Mouse (Mus musculus): Measurements from ENCODE around the gene Usp32. TPM values are rescaled to one million over a fixed set of nuclear protein-coding genes. Genes with fewer than 3 reads are reported as not detected.

Usp32 gene
- polyA plus RNA-seq, 1 experiment from 2014 or later = 4.8 TPM

DNA sequence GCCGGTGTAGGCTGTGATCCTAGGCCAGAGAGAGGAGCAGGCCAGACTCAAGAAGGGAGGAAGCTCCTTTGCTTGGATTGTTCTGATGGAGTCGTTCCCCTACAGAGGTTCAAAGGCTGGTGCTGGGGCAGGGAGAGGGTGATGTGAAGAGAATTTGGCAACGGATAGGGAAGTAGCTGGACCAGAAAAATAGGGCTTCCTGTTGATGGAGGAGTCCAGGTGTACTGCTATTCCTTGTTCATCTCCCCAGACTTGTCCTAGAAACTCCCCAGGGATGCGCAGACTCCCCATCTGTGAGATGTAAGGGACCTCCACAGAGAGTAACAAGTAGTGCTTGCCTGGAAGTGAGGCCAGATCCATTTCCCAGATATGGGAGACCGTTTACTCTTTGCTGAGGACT lies 183.6 kb downstream of the Usp32 start:
- Histone ChIP-seq H3K36me3 (replicated peaks) (no peaks in the 10 kb centered on the region), H3K27ac (no peak overlapping the region), H3K27me3 (ENCODE audit: poor library complexity, severe bottlenecking) (peaks cover 55% of the 10 kb centered on the region), H3K9me3 (no peaks in the 10 kb centered on the region), H3K4me1 (peaks cover 42% of the 10 kb centered on the region), H3K4me3 (no peak overlapping the region)
- 34% methylated on average over 5 of the region's 5 CpGs for WGBS
- no peak for DNase-seq (ENCODE audit: extremely low spot score, low spot score)

DNA sequence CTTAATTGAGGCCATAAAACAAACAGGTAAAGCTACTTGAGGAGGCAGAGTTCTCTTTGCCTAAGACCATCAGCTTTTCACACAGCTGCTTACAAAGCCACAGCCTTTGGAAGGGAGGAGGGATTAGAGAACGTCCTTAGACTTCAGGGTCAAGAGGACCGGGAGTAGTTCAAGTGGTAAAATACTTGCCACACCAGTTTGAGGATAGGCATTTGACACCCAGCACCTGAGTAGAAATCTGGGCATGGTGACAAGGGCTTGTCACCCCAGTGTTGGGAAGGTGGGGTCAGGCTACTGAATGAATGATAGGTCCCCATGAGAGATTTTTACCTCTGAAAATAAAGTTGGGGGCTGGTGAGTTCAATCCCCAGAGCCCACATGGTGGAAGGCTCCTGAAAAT lies 187.3 kb downstream of the Usp32 start:
- H3K4me1 ChIP-seq = peaks cover 26% of the 10 kb centered on the region
- no peak overlapping the region for H3K4me3 ChIP-seq
- H3K27me3 ChIP-seq (ENCODE audit: poor library complexity, severe bottlenecking) = peaks cover 23% of the 10 kb centered on the region
- 43% methylated on average over 2 of the region's 2 CpGs for WGBS
- DNase-seq (ENCODE audit: extremely low spot score, low spot score) = no peak
- H3K36me3 ChIP-seq (replicated peaks) = no peaks in the 10 kb centered on the region
- no peaks in the 10 kb centered on the region for H3K9me3 ChIP-seq
- H3K27ac ChIP-seq = no peak overlapping the region

DNA sequence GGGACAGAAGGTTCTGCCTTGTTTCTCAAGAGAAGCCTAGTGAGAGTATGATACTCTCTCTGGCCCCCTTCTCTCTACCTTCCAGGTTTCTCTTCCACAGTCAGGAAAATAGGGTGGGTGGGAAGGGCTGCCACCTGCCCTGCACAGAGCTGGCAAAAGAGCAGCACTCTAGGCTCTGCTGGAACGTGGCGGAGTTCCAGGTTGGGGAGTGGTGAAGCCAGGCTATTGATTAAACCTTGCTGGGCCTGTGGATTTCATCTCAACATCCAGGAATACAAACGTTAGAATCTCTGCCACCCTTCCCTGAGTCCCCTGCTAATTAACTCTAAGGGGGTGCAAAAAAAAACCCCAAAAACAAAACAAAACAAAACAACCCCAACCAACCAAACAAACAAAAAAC lies 191.4 kb downstream of the Usp32 start:
- peaks cover 42% of the 10 kb centered on the region for H3K4me1 ChIP-seq
- 0 out of 2 replicates have a peak overlapping the region, but pooled peaks have one; percentile 33 for H3K27ac ChIP-seq
- peaks cover 11% of the 10 kb centered on the region; the same call in 1 of the 2 replicates for H3K27me3 ChIP-seq (ENCODE audit: poor library complexity, severe bottlenecking)
- no peak for DNase-seq (ENCODE audit: extremely low spot score, low spot score)
- H3K36me3 ChIP-seq (replicated peaks) = no peaks in the 10 kb centered on the region
- WGBS = 47% methylated on average over 3 of the region's 3 CpGs
- H3K4me3 ChIP-seq = no peak overlapping the region
- H3K9me3 ChIP-seq = no peaks in the 10 kb centered on the region

DNA sequence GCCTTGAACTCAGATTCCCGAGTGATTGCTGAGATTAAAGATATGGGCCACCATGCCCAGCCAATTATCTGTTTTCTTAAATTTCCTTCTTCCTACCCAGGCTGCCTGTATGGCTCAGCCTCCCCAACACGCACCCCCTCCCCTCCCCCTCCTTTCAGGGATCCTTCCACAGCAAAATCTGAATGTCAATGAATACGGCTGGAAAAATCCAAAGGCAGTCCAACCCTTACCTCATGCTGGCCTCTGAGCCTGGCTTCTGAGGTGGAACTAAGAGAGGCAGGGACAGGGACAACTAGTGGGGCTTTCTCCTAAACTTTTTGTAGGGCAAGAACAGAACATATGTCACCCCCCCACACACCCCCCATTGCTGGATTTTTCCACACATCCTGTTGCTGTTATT lies 191.8 kb downstream of the Usp32 start:
- H3K4me3 ChIP-seq = no peak overlapping the region
- H3K9me3 ChIP-seq = no peaks in the 10 kb centered on the region
- no peaks in the 10 kb centered on the region for H3K36me3 ChIP-seq (replicated peaks)
- WGBS = 44% methylated on average over 3 of the region's 3 CpGs
- H3K27me3 ChIP-seq (ENCODE audit: poor library complexity, severe bottlenecking) = peaks cover 11% of the 10 kb centered on the region; the same call in 1 of the 2 replicates
- H3K27ac ChIP-seq = no peak overlapping the region
- no peak for DNase-seq (ENCODE audit: extremely low spot score, low spot score)
- peaks cover 46% of the 10 kb centered on the region for H3K4me1 ChIP-seq

DNA sequence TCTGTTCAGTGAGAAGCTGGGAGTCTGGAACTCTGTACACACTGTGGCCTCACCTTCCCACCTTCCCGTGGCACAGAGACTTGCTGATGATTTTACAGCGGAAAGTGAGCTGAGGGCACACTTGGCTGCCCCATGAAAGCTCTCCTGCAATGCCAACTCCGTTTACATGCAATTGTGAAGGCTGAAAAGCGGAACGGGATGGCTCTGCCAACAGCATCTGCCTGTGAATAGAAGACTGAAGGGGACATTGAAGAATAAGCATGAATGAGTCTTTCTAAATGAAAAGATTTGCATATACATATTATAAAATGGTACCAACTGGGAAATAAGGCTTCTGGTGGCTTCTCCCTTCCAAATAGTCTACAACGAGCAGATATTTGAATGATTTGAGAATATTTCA lies 192.8 kb downstream of the Usp32 start:
- Histone ChIP-seq H3K36me3 (replicated peaks) (no peaks in the 10 kb centered on the region), H3K27me3 (ENCODE audit: poor library complexity, severe bottlenecking) (peaks cover 11% of the 10 kb centered on the region; the same call in 1 of the 2 replicates), H3K4me3 (no peak overlapping the region), H3K27ac (no peak overlapping the region), H3K4me1 (peaks cover 47% of the 10 kb centered on the region), H3K9me3 (no peaks in the 10 kb centered on the region)
- DNase-seq (ENCODE audit: extremely low spot score, low spot score) = no peak
- 88% methylated on average over 6 of the region's 6 CpGs for WGBS

DNA sequence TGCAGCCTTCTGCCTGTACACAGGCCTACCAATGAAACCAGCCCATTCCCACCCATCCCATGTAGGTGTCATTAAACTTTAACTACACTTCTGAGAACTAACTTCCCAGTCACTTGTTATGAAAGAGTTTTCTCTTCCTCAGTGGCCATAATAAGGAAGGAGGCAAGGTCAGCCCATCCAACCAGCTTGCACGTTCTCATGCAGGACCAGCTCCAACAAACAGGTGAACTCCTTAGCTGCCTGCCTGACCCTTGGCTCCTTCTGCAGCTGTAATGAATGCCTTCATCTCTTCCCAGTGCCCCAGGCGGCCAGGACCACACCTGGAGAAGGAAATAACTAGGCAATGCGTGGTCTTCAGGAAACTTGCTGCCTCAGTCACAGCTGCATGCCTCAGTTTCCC lies 194.1 kb downstream of the Usp32 start:
- Histone ChIP-seq H3K27me3 (ENCODE audit: poor library complexity, severe bottlenecking) (peaks cover 11% of the 10 kb centered on the region; the same call in 1 of the 2 replicates), H3K27ac (no peak overlapping the region), H3K4me1 (peaks cover 47% of the 10 kb centered on the region), H3K4me3 (no peak overlapping the region), H3K36me3 (replicated peaks) (no peaks in the 10 kb centered on the region), H3K9me3 (no peaks in the 10 kb centered on the region)
- 70% methylated on average over 3 of the region's 3 CpGs for WGBS
- DNase-seq (ENCODE audit: extremely low spot score, low spot score) = no peak

DNA sequence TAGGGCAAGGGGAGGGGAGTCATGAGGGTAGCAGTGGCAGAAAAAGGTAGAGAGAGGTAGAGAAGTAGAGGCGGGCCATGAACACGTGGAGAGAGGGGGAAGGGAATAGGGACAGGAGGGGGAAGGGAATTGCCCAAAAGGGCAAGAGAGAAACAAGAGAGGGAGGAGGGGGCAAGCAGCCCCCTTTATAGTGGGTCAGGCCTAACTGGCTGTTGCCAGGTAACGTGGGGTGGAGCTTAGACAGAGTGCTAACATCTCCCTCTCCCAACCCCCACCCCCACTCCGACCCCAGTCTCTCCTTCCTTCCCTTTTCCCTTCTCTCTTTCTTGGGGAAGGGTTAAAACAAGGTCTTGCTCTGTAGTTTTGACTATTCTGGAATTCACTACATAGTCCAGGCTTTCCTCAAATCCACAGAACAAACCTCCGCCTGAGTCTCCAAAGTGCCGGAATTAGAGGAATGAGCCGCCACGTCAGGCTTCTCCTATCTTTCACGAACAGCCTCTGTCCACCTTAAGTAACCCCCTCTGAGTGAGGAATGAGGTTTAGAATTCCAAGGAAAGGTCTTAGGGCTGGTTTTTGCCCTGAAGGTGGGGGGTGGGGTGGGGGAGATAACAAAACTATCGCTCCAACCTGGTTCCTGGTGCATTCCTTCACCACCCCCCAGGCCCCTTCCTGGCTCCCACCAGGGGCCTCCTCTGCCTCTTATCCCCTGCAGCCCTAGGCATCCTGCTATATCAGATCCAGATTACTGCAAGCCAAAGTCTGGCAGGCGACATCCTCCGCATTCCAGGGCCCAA lies 195.1 kb downstream of the Usp32 start:
- Histone ChIP-seq H3K27me3 (ENCODE audit: poor library complexity, severe bottlenecking) (peaks cover 11% of the 10 kb centered on the region; the same call in 1 of the 2 replicates), H3K4me1 (peaks cover 47% of the 10 kb centered on the region), H3K36me3 (replicated peaks) (no peaks in the 10 kb centered on the region), H3K4me3 (peak overlapping the region; percentile 41), H3K9me3 (no peaks in the 10 kb centered on the region), H3K27ac (peak overlapping the region; percentile 80)
- 2% methylated on average over 12 of the region's 12 CpGs for WGBS
- peak; percentile 57 for DNase-seq (ENCODE audit: extremely low spot score, low spot score)

DNA sequence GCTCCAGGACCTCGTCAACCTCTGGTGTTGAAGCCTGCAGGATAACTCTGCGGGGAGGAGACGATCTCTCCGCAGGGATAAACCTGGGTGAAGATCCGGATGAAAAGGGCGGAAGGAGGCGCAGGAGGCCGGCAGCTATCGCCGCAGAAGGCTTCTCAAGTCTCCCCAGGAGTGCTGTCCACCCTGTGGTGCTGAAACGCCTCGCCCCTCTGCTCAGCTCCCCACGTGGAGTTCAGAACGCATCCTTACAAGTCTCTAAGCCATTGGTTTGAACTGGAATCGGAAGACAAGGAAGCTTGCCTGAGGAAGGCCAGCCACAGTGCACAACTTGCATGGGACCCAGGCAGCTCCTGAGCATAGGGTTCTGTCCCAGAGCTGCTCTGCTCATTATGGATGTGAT lies 196.0 kb downstream of the Usp32 start:
- H3K27me3 ChIP-seq (ENCODE audit: poor library complexity, severe bottlenecking) = peaks cover 11% of the 10 kb centered on the region; the same call in 1 of the 2 replicates
- H3K4me1 ChIP-seq = peaks cover 46% of the 10 kb centered on the region
- H3K36me3 ChIP-seq (replicated peaks) = no peaks in the 10 kb centered on the region
- peak; percentile 73 for DNase-seq (ENCODE audit: extremely low spot score, low spot score)
- H3K9me3 ChIP-seq = no peaks in the 10 kb centered on the region
- under 1% methylated on average over 15 of the region's 15 CpGs for WGBS
- H3K4me3 ChIP-seq = peak overlapping the region; percentile 41
- peak overlapping the region; percentile 80 for H3K27ac ChIP-seq

DNA sequence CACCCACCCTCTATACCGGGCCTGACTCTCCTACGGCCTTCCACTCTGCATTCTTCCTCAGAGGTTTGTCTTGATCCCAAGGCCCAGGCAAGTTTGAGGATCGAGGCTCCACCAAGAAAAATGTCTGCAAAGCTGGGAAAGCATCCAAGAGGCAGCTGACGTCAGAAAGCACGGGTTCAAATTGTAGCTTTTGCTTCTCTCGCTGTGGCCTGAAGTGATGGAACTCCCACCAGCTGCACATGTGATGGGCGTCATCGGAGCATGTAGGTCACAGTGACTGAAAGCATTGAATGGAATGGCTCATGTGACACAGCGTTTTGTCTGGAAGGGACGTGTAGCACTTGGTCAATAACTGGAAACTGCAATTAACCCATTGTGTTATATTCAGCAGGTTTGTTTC lies 199.8 kb downstream of the Usp32 start:
- Histone ChIP-seq H3K27me3 (ENCODE audit: poor library complexity, severe bottlenecking) (peaks cover 10% of the 10 kb centered on the region; the same call in 1 of the 2 replicates), H3K4me3 (no peak overlapping the region), H3K9me3 (no peaks in the 10 kb centered on the region), H3K36me3 (replicated peaks) (no peaks in the 10 kb centered on the region), H3K27ac (no peak overlapping the region), H3K4me1 (peaks cover 21% of the 10 kb centered on the region)
- no peak for DNase-seq (ENCODE audit: extremely low spot score, low spot score)
- WGBS = 86% methylated on average over 10 of the region's 10 CpGs

DNA sequence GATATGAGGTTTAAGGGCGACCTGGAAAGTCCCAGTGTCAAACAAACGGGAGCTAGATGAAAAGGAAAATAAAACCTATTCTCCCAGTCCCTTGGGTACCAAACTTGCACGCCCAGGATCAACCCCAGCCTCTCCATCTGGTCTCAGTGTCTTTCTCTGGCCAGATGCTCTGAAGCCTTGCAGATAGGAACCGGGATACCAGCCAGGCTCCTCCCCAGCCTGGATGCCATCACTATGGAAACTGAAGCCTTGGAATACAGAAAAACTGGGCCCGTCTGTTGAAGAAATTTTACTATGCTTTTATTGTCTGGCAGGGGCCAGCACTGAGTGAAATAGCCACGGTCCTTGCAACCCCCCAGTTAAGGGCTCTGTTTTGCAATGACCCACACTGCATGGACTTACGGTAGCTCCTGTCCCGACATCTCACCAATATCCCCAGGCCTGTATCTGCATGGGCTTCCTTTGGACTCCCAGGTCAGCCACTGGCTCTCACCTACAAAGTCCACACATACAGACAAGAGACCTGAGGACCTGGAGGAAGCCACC lies 200.4 kb downstream of the Usp32 start:
- DNase-seq (ENCODE audit: extremely low spot score, low spot score) = no peak
- H3K9me3 ChIP-seq = no peaks in the 10 kb centered on the region
- no peak overlapping the region for H3K4me3 ChIP-seq
- peaks cover 16% of the 10 kb centered on the region for H3K4me1 ChIP-seq
- no peaks in the 10 kb centered on the region for H3K36me3 ChIP-seq (replicated peaks)
- H3K27me3 ChIP-seq (ENCODE audit: poor library complexity, severe bottlenecking) = peaks cover 4% of the 10 kb centered on the region; the same call in 1 of the 2 replicates
- no peak overlapping the region for H3K27ac ChIP-seq
- WGBS = 76% methylated on average over 8 of the region's 8 CpGs

Other genes starting within 250 kb of the Usp32 start
- 97.6 and 99.8 TPM in 2 replicates for gene Znhit3, start 223.8 kb downstream of the Usp32 start, polyA plus RNA-seq (2016; fragmentation: Nextera tagmentation; extraction: Ambion mirVana)
- gene Car4, start 182.4 kb downstream of the Usp32 start, polyA plus RNA-seq (2016; fragmentation: Nextera tagmentation; extraction: Ambion mirVana) = 3.7 and 3.8 TPM in 2 replicates
- gene 1700125H20Rik, start 30.2 kb upstream of the Usp32 start, polyA plus RNA-seq (2016; fragmentation: Nextera tagmentation; extraction: Ambion mirVana) = 0.43 and 0.48 TPM in 2 replicates
- 43.7 and 44.7 TPM in 2 replicates for gene Appbp2, start 95.0 kb upstream of the Usp32 start, polyA plus RNA-seq (2016; fragmentation: Nextera tagmentation; extraction: Ambion mirVana)
- gene Ppm1d, start 171.1 kb upstream of the Usp32 start, polyA plus RNA-seq (2016; fragmentation: Nextera tagmentation; extraction: Ambion mirVana) = 20.6 and 20.9 TPM in 2 replicates
- 18.7 and 19.6 TPM in 2 replicates for gene Bcas3, start 213.0 kb upstream of the Usp32 start, polyA plus RNA-seq (2016; fragmentation: Nextera tagmentation; extraction: Ambion mirVana)

Data from forebrain, embryonic 10.5 days (tissue).